Mouse (Mus musculus) embryonic facial prominence, embryonic 15.5 days (tissue): Measurements from ENCODE around the gene Triobp. TPM values are rescaled to one million over a fixed set of nuclear protein-coding genes. Genes with fewer than 3 reads are reported as not detected.

ENCODE experiments used
- ATAC-seq: fragments of 200-750 bp; cut with Nextera tagmentation; 2 replicates; pipeline ENCODE4 v1.8.0; 2017; ENCODE audit warnings: low read depth, moderate TSS enrichment; ENCODE audit not compliant: insufficient number of reproducible peaks, low FRiP score, low TSS enrichment
- H3K27ac ChIP-seq: fragments of 300-500 bp; sonication (generic); replicated peaks from 2 replicates; pipeline ENCODE4 v1.5.1; 2015; ENCODE audit warnings: mild to moderate bottlenecking, inconsistent platforms
- H3K27me3 ChIP-seq: fragments of 300-500 bp; sonication (generic); 2 replicates; pipeline ENCODE4 v1.6.1; 2015; ENCODE audit warnings: inconsistent platforms
- H3K36me3 ChIP-seq: fragments of 300-500 bp; sonication (generic); 2 replicates; pipeline ENCODE4 v1.6.1; 2015; ENCODE audit warnings: mild to moderate bottlenecking, inconsistent platforms
- H3K4me1 ChIP-seq: fragments of 300-500 bp; sonication (generic); 2 replicates; pipeline ENCODE4 v1.6.1; 2015; ENCODE audit warnings: inconsistent platforms
- H3K4me2 ChIP-seq: fragments of 300-500 bp; sonication (generic); replicated peaks from 2 replicates; pipeline ENCODE4 v1.6.1; 2015; ENCODE audit warnings: mild to moderate bottlenecking, inconsistent platforms
- H3K4me3 ChIP-seq: fragments of 300-500 bp; sonication (generic); replicated peaks from 2 replicates; pipeline ENCODE4 v1.5.1; 2015; ENCODE audit warnings: mild to moderate bottlenecking, inconsistent platforms
- H3K9ac ChIP-seq: fragments of 300-500 bp; sonication (generic); 2 replicates; pipeline ENCODE4 v1.6.1; 2015; ENCODE audit warnings: inconsistent platforms
- H3K9me3 ChIP-seq: fragments of 300-500 bp; sonication (generic); replicated peaks from 2 replicates; pipeline ENCODE4 v1.6.1; 2016; ENCODE audit warnings: inconsistent platforms
- WGBS: fragments of 180-500 bp; shearing (Covaris S2); methylation state at CpG from one replicate; pipeline ENCODE4 v1.1.7; 2015; 5-methylcytosine and 5-hydroxymethylcytosine counted together
- polyA plus RNA-seq: library from polyadenylated mRNA; unstranded; fragments of >200 nt; fragmentation: Nextera tagmentation; extraction: Ambion mirVana; gene quantifications from 2 replicates; pipeline ENCODE4 v1.2.1, GENCODE M21; 2015

Gene Triobp
- polyA plus RNA-seq, 1 experiment from 2014 or later, result 61.4 TPM

DNA sequence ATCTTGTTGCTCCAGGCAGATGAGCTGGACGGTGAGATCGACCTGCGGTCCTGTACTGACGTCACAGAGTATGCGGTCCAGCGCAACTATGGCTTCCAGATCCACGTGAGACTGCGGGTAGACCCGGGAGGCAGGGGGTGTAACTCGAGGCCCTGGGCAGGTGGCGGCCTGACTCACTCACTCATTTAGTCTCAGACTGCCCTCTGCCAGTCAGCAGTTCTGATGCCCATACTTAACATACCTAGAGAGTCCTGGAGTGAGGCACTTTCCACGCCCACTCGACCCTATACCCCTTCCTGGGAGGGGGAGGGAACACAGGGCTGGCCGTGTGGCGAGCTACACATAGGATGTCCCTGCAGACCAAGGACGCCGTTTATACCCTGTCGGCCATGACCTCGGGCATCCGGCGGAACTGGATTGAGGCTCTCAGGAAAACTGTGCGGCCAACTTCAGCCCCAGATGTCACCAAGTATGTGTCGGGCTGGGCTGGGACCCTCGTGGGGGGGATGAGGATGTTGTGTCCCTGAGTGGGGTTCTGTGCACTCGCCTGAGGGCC, 43.5 kb downstream of the Triobp start:
- H3K27me3 ChIP-seq, result no peaks in the 10 kb centered on the region
- ATAC-seq, result no peak
- H3K4me3 ChIP-seq, result no peak overlapping the region
- H3K4me1 ChIP-seq, result peaks cover 30% of the 10 kb centered on the region
- no peak overlapping the region for H3K4me2 ChIP-seq
- no peak overlapping the region for H3K27ac ChIP-seq
- no peaks in the 10 kb centered on the region for H3K9me3 ChIP-seq
- 93% methylated on average over 25 of the region's 25 CpGs for WGBS
- peaks cover 72% of the 10 kb centered on the region for H3K36me3 ChIP-seq
- no peak overlapping the region for H3K9ac ChIP-seq

DNA sequence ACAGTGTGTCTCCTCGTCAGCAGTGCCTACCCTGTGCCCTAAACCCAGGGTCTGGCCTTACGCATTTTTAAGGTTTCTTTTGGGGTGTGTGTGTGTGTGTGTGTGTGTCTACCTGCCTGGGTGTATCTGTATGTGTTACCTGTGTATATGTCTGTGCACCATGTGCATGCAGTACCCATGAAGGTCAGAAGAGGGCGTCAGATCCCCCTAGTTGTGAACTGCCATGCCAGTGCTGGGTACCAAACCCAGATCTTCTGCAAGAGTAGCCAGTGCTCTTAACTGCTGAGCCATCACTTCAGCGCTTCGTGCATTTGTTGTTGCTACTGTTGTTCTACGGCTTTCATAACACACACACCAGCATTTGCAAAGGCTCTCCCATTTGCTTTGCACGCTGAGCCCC, 44.7 kb downstream of the Triobp start:
- H3K4me2 ChIP-seq, result no peak overlapping the region
- H3K27ac ChIP-seq, result no peak overlapping the region
- H3K9me3 ChIP-seq, result no peaks in the 10 kb centered on the region
- H3K4me3 ChIP-seq, result no peak overlapping the region
- H3K27me3 ChIP-seq, result no peaks in the 10 kb centered on the region
- peaks cover 80% of the 10 kb centered on the region for H3K36me3 ChIP-seq
- WGBS, result 91% methylated on average over 7 of the region's 7 CpGs
- peaks cover 18% of the 10 kb centered on the region for H3K4me1 ChIP-seq
- ATAC-seq, result no peak
- H3K9ac ChIP-seq, result no peak overlapping the region

DNA sequence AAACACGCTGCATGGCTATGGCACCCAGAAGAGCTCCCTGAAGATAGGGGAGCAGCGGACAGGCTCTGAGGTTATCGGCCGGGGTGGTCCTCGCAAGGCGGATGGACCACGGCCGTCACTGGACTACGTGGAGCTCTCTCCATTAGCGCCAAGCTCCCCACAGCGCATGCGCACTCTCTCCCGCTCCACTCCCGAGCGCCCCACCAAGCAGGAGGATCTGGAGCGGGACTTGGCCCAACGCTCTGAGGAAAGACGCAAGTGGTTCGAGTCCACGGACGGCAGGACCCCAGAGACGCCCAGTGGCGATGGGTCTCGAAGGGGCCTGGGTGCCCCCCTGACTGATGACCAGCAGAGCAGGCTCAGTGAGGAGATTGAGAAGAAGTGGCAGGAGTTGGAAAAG, 45.4 kb downstream of the Triobp start:
- peaks cover 78% of the 10 kb centered on the region for H3K36me3 ChIP-seq
- 95% methylated on average over 24 of the region's 24 CpGs for WGBS

DNA sequence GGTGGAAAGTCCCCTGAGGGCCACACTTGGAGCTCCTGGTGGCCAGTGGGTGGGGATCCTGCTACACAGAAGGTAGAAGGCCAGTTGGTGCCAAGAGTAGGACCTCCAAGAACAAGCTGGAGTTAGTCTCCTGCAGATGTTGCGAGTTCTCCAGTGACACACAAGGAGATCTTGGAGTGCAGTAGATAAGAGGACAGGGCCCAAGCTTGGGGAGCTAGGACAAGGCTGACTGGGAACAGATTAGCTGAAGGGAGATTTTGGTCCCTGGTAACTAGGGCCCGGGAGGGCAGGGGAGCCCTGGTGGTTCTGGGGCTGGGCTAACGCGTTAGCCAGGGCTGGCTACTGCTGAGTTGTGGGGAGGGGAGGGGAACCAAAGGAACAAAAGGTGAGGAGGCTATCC, 48.4 kb downstream of the Triobp start:
- over 99% methylated on average over 4 of the region's 4 CpGs for WGBS
- Histone ChIP-seq H3K4me2 (no peak overlapping the region), H3K9ac (no peak overlapping the region), H3K27ac (no peak overlapping the region), H3K36me3 (peaks cover 72% of the 10 kb centered on the region), H3K27me3 (no peaks in the 10 kb centered on the region), H3K9me3 (no peaks in the 10 kb centered on the region), H3K4me3 (no peak overlapping the region), H3K4me1 (0 out of 2 replicates have a peak, but pooled peaks cover 10% of the 10 kb centered on the region)
- no peak for ATAC-seq

More for the DNA sequence above, 45.4 kb downstream of the Triobp start:
- peaks cover 11% of the 10 kb centered on the region for H3K4me1 ChIP-seq
- no peak overlapping the region for H3K27ac ChIP-seq
- no peaks in the 10 kb centered on the region for H3K9me3 ChIP-seq
- no peak for ATAC-seq
- H3K27me3 ChIP-seq, result no peaks in the 10 kb centered on the region
- no peak overlapping the region for H3K4me3 ChIP-seq
- no peak overlapping the region for H3K4me2 ChIP-seq
- no peak overlapping the region for H3K9ac ChIP-seq

DNA sequence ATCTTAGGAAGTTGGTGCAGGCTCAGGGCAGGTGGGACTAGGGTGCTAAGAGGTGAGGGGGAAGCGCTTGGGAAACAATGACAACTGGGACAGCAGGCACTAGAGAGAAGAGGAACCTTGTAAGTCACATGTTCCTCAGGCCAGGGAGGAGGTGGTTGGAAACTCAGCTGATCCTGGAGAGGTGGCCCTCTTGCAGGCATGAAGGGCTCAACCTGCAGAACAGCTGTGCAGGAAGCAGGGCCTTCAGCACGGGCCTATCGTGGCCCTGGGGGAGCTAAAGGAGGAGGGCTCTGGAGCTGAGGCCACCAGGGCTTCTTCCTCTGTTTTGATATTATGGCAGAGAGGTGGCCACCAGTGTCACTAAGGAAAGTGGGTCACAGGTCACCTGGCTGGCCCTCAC, 49.1 kb downstream of the Triobp start:
- H3K9me3 ChIP-seq, result no peaks in the 10 kb centered on the region
- no peaks in the 10 kb centered on the region for H3K27me3 ChIP-seq
- 0 out of 2 replicates have a peak, but pooled peaks cover 10% of the 10 kb centered on the region for H3K4me1 ChIP-seq
- H3K27ac ChIP-seq, result no peak overlapping the region
- 78% methylated on average over 3 of the region's 3 CpGs for WGBS
- no peak overlapping the region for H3K4me3 ChIP-seq
- peaks cover 72% of the 10 kb centered on the region for H3K36me3 ChIP-seq
- H3K9ac ChIP-seq, result no peak overlapping the region
- no peak for ATAC-seq
- no peak overlapping the region for H3K4me2 ChIP-seq

DNA sequence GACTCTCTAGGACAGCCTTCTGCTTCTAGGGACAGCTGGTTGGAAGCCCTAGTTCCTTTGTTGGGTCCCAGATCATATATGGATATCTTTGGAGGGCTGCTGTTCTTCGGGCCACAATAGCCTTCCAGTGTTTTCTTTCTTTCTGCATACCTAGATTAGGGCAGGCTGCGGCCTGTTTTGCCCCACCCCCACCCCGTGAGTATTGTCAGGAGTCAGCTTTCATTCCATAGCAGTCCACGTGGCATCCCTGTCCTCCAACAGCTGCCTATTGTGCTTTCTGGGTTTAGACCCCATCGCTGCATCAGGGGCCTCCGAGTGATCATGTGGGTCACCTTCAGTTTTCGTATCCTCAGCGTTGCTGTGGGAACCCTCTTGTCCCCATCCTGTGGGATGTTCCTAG, 50.8 kb downstream of the Triobp start:
- Histone ChIP-seq H3K9me3 (no peaks in the 10 kb centered on the region), H3K9ac (no peak overlapping the region), H3K27me3 (no peaks in the 10 kb centered on the region), H3K36me3 (peaks cover 72% of the 10 kb centered on the region), H3K4me1 (0 out of 2 replicates have a peak, but pooled peaks cover 10% of the 10 kb centered on the region), H3K27ac (peak overlapping the region; percentile 24; the same call in 1 of the 2 replicates), H3K4me3 (no peak overlapping the region), H3K4me2 (no peak overlapping the region)
- WGBS, result 52% methylated on average over 8 of the region's 8 CpGs
- ATAC-seq, result no peak

DNA sequence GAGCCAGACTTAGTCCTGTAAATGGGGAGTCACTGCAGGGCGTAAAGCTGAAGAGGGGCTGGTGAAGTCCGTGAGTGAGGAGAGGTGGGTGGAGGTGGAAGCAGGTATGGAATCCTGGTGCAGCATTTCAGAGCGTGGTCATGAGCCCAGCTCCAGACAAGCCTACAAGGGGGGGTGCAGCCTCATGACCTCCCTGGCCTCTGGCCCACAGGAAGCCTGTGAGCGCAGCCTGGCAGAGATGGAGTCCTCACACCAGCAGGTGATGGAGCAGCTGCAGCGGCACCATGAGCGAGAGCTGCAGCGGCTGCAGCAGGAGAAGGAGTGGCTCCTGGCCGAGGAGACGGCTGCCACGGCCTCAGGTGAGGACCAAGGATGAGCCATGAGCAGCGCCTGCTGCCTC, 52.1 kb downstream of the Triobp start:
- Histone ChIP-seq H3K9me3 (no peaks in the 10 kb centered on the region), H3K9ac (no peak overlapping the region), H3K4me3 (no peak overlapping the region), H3K27ac (no peak overlapping the region), H3K27me3 (no peaks in the 10 kb centered on the region), H3K36me3 (peaks cover 72% of the 10 kb centered on the region), H3K4me2 (no peak overlapping the region), H3K4me1 (0 out of 2 replicates have a peak, but pooled peaks cover 10% of the 10 kb centered on the region)
- no peak for ATAC-seq
- WGBS, result 83% methylated on average over 11 of the region's 11 CpGs

DNA sequence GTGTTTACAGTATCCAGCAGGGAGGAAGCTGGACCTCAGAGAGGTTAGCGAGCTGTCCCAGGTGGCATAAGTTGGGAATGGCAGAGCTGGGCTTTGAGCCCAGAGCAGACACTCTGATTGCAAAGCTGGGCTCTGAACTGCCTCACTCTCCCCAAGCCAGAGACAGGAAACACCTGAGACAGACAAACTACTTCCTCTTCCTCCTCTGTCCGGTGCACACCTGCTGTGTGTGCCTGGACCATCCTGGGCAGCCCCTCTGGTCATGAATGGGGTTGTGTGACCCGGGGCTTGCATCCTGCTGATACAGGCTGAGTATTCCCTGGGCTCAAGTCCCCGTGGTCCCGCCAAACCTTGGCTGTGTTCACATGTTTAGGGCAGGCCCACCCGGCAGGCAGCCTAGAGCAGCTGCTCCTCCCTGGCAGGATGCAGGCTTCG, 52.9 kb downstream of the Triobp start:
- Histone ChIP-seq H3K4me1 (0 out of 2 replicates have a peak, but pooled peaks cover 10% of the 10 kb centered on the region), H3K27ac (no peak overlapping the region), H3K36me3 (peaks cover 72% of the 10 kb centered on the region), H3K27me3 (no peaks in the 10 kb centered on the region), H3K4me2 (no peak overlapping the region), H3K4me3 (no peak overlapping the region), H3K9ac (no peak overlapping the region), H3K9me3 (no peaks in the 10 kb centered on the region)
- WGBS, result 81% methylated on average over 7 of the region's 7 CpGs
- no peak for ATAC-seq

DNA sequence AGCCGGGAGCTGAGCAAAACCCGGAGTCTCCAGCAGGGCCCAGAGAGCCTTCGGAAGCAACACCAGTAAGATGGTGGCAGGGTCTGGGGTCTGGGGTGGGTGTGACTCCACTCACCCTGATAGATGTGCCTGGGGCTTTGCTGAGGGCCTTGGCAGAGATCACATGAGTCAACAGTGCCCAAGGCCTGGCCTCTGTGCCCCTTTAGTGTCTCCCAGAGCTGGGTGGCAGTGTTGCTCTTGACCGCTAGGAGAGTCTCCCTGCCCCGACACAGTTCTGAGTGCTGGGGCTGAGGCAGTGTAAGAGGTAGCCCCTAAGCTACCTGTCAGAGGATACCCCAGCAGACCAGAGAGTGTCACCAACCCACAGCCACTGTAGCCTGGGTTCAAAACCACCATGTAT, 54.0 kb downstream of the Triobp start:
- peaks cover 71% of the 10 kb centered on the region for H3K36me3 ChIP-seq
- no peak overlapping the region for H3K27ac ChIP-seq
- H3K4me2 ChIP-seq, result no peak overlapping the region
- no peaks in the 10 kb centered on the region for H3K27me3 ChIP-seq
- no peak overlapping the region for H3K9ac ChIP-seq
- H3K4me1 ChIP-seq, result 0 out of 2 replicates have a peak, but pooled peaks cover 10% of the 10 kb centered on the region
- ATAC-seq, result no peak
- WGBS, result 89% methylated on average over 5 of the region's 5 CpGs
- H3K9me3 ChIP-seq, result no peaks in the 10 kb centered on the region
- no peak overlapping the region for H3K4me3 ChIP-seq

DNA sequence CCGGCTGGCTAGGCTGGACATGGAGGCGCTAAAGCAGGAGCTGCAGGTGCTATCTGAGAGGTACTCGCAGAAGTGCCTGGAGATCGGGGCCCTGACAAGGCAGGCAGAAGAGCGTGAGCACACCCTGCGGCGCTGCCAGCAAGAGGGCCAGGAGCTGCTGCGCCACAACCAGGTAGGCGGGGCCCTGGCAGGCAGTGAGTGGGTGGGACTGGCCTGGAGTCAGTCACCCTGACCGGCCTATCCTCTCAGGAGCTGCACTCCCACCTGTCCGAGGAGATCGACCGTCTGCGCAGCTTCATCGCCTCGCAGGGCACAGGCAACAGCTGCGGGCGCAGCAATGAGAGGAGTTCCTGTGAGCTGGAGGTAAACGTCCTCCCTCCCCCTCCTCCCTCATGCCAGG, 54.5 kb downstream of the Triobp start:
- Histone ChIP-seq H3K4me1 (0 out of 2 replicates have a peak, but pooled peaks cover 10% of the 10 kb centered on the region), H3K9ac (no peak overlapping the region), H3K4me3 (no peak overlapping the region), H3K9me3 (no peaks in the 10 kb centered on the region), H3K4me2 (no peak overlapping the region), H3K36me3 (peaks cover 72% of the 10 kb centered on the region), H3K27me3 (no peaks in the 10 kb centered on the region), H3K27ac (no peak overlapping the region)
- WGBS, result 47% methylated on average over 19 of the region's 19 CpGs
- no peak for ATAC-seq

DNA sequence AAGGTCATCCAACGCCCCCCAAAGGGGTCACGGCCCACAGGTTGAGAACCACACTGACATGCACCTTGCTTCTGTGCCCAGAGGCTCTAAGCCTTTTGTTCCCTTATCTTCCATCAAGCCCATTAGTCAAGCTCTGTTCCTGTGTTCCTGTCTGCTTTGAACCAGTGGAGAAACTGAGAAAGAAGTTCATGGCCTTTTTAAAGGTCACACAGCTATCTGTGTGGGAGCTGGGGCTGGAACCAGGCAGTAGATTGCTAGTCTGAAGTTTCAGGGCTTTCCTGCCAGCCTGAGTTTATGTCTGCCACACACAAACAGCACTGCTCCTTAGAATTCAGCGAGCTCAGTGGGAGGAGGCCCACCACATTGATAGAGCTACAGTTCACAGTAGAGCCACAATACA, 55.6 kb downstream of the Triobp start:
- Histone ChIP-seq H3K27me3 (no peaks in the 10 kb centered on the region), H3K4me3 (no peak overlapping the region), H3K9me3 (no peaks in the 10 kb centered on the region), H3K4me1 (0 out of 2 replicates have a peak, but pooled peaks cover 10% of the 10 kb centered on the region), H3K9ac (no peak overlapping the region), H3K27ac (no peak overlapping the region), H3K36me3 (peaks cover 77% of the 10 kb centered on the region), H3K4me2 (no peak overlapping the region)
- WGBS, result 86% methylated on average over 3 of the region's 3 CpGs
- no peak for ATAC-seq

DNA sequence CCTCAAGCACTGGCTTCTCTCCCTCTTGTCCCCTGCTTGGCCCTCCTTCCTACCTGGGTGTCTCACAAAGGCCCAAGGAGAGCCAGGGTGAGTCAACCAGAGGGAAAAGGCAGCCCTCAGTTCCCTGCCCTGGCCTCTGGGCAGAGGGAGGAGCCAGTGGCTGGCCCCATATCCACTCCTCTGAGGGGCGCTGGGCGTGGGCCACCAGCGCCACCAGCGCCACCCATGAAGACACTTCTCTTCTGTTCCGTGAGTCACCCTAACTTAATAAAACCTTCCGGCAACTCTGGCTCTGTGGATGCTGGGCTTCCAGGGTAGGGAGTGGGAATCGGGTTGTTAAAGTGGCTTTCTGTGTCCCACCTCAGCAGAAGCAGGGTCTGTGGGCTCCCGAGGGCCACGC, 58.1 kb downstream of the Triobp start:
- Histone ChIP-seq H3K4me2 (no peak overlapping the region), H3K27me3 (no peaks in the 10 kb centered on the region), H3K4me3 (no peak overlapping the region), H3K9ac (no peak overlapping the region), H3K36me3 (peaks cover 67% of the 10 kb centered on the region), H3K27ac (no peak overlapping the region), H3K4me1 (no peaks in the 10 kb centered on the region), H3K9me3 (no peaks in the 10 kb centered on the region)
- no peak for ATAC-seq
- WGBS, result 79% methylated on average over 9 of the region's 9 CpGs
